Mouse (Mus musculus): ENCODE results near the gene Lingo2.
"Not testable (repeated sequence)": the region's sequence is repeated elsewhere in the genome, so short reads cannot be mapped to it uniquely, and the experiment has no call there.

Gene Lingo2

DNA sequence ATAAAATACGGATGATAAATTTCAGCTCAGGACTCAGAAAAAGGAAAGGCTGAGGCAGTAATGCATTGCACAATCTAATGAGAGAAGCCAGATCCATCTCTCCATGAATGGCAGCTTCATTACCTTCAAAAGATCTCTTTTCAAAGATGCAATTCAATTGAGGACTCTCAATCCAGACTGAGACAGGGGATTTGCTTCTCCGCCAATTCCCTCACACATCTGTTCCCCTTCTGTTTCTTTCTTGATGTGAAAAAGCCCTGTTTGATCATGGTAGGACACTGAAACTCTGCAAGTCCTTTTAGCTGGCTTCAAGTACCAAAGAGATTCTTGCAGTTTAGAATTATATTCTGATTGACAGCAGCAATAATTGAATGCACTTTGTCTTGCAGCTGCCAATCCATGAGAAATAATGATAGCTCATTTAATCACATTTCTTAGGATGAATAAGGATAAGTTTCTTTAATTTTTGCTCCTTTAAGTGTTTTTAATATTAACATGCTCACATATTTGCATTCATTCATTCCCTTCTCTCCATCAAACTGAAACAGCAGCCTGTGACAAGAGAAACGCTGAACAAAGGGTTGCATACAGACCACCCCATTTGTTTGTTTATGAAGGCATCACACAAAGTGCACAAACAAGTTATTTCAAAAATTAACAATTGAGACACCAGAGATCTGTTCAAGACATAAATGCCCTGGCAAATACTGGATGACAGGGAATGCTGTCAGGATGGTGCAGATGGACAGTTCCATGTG is 870.3 kb downstream of the Lingo2 start:
- DNase-seq (ENCODE audit: low spot score in 2 of 2): no peak

DNA sequence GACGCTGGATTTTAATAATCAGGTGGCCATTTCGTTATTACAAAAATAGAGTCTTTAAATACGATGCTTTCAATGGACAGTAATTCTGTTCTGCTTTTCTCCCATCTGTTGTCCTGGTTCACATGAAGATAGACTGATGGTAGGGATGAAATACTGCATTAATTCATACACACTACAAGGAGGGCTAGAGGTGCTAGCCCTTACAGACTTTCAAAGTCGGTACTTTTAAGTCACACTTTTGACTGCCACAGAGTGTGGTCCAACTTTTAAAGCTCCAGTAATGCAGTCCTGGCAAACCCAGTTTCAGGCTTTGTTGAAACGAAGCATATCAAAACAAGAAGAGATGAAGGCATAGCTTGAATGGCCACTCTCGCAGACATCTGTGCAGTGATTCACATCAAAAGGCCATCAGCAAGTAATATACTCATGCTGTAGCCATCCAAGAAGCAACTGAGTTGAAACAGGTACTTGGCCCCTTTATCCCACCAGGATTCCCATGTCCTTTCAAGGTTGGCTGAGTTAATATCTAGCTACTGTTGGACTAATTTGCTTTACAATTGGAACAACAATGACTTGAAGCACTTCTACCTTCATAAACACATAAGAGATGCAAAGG is 872.5 kb downstream of the Lingo2 start:
- no peak for DNase-seq (ENCODE audit: low spot score in 2 of 2)

- not testable (repeated sequence) for DNase-seq (ENCODE audit: low spot score in 2 of 2)
Measured at GRCm38 (mm10) chr4:36064701-36065100, 886.8 kb downstream of the Lingo2 start.

DNA sequence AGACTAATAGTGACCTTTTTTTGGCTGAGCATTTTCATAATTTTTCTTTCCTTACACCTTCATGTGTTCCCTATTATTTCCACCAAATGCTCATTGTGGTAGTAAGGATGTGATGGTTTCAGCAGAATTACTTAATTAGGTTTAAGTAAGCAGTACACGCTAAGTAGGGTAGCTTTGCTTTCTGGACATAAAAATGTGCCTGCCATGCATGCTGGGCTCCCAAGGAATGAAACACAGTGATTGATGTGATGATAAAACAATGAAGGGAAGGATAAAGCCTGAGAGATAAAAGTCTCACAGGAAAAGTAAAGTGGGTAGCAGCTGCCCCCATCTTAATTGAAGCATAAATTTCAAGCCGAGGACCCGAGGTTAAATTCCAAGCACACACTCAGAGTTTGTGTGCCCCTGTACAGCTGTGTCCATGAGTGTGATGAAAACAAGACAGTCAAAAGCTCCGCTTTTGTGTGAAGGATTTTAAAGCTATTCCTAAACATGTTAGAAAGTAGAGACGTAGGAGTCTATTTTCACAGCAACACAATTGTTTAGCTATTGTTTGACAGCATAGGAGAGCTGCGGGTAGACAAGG is 898.7 kb downstream of the Lingo2 start:
- DNase-seq (ENCODE audit: low spot score in 2 of 2): no peak

DNA sequence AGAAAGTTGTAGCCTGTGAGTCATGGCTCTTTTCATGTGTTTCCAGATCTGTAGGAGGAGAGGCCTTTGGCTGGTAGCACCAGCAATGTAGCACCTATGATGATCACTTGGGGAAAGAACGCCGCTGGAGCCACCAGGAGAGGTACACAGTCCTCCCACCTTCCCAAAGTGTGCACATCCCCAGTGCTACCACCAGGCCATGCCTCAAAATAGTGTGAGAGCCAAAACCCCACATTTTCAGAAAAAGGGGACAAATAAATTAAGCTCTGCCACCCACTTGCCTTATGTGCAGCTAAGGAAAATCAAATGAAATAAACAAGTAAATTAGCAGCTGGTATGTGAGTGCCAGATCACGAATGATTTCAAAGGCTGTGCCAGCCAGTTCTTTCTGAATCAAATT is 911.2 kb downstream of the Lingo2 start:
- no peak for DNase-seq (ENCODE audit: low spot score in 2 of 2)

DNA sequence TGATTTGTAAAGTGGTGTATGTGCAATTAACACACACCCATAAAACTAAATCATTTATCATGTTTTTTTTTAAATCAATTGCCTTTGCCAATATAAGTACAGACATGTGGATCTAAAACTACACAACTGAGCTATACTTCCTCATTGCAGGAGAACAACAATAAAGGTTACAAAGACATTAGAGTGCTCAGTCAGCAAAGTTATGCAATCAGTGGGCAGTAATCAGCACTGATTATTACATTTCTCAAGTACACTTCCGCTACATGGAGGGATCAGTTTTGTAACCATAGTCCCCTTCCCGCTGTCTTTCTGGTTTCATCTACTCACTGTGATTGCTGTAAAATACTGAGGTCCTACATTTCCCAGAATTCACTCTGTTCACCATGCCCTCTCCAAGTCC is 912.8 kb downstream of the Lingo2 start:
- DNase-seq (ENCODE audit: low spot score in 2 of 2): no peak

- DNase-seq (ENCODE audit: low spot score in 2 of 2): no peak
Measured at GRCm38 (mm10) chr4:36032039-36032438, 919.5 kb downstream of the Lingo2 start.

DNA sequence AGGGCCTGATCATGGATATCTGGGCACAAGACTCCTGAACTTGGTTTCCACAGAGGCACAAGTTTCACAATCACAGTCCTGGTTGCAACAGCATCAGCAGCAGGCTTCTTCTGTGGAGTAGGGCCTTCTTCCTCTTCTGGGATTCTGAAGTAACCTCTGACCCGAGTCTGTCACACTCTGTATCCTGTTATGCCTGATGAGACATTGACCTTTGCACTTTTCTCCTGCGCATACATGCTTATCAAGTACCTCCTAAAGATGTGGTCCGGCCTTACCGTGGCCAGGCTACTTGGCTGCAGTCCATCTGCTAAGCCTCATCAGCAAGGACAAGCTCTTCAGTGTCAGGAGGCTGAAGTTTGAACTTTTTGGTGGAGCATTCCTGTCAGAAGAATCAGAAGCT is 937.4 kb downstream of the Lingo2 start:
- no peak for DNase-seq (ENCODE audit: low spot score in 2 of 2)

- DNase-seq (ENCODE audit: low spot score in 2 of 2): no peak
Measured at GRCm38 (mm10) chr4:35992005-35992763, 959.4 kb downstream of the Lingo2 start.

- DNase-seq (ENCODE audit: low spot score in 2 of 2): no peak
Measured at GRCm38 (mm10) chr4:35986012-35986411, 965.5 kb downstream of the Lingo2 start.

DNA sequence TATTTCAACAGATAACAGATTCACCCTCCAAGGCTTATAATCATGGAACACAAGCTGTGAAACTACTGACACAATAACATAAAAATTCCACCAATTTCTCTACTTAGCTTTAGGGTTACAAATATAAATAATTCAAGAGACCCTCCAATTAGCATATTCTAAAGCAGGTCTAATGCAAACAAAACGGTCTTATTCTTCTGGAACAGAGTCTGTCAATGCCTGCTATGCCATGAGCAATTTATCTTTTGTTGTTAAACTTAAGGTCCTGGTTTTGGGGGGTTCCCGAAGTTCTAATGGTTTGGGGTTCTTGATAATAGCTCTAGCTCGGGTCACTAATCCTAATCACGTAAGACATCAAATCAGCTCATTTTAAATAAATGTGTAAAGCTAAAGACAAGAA is 988.0 kb downstream of the Lingo2 start:
- no peak for DNase-seq (ENCODE audit: low spot score in 2 of 2)

GRCm38 (mm10) chr4:35951894-35952293 is 999.7 kb downstream of the Lingo2 start:
- no peak for DNase-seq (ENCODE audit: low spot score in 2 of 2)

GRCm38 (mm10) chr4:35951251-35951650 is 1000.3 kb downstream of the Lingo2 start:
- DNase-seq (ENCODE audit: low spot score in 2 of 2): no peak

- no peak for DNase-seq (ENCODE audit: low spot score in 2 of 2)
Measured at GRCm38 (mm10) chr4:35934056-35934661, 1017.4 kb downstream of the Lingo2 start.

DNA sequence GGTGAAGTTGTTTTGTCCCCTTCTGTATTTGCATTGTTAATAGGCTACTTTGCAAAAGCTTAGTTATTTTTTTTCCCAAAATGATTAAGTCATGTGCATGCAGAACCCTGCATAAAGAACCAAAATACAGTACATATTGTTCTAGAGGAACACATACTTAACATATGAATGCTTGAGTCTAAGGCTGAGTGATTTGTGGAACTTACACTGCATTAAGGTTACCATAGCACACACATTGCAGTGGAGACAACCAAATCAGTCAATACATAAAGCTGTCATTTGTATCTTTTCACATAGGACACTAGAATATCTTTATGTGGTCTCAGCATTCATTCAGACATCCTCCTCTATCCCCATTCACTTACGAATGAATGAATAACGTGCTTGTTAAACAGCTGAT is 1023.8 kb downstream of the Lingo2 start:
- no peak for DNase-seq (ENCODE audit: low spot score in 2 of 2)

GRCm38 (mm10) chr4:35917453-35917852 is 1034.1 kb downstream of the Lingo2 start:
- no peak for DNase-seq (ENCODE audit: low spot score in 2 of 2)

DNA sequence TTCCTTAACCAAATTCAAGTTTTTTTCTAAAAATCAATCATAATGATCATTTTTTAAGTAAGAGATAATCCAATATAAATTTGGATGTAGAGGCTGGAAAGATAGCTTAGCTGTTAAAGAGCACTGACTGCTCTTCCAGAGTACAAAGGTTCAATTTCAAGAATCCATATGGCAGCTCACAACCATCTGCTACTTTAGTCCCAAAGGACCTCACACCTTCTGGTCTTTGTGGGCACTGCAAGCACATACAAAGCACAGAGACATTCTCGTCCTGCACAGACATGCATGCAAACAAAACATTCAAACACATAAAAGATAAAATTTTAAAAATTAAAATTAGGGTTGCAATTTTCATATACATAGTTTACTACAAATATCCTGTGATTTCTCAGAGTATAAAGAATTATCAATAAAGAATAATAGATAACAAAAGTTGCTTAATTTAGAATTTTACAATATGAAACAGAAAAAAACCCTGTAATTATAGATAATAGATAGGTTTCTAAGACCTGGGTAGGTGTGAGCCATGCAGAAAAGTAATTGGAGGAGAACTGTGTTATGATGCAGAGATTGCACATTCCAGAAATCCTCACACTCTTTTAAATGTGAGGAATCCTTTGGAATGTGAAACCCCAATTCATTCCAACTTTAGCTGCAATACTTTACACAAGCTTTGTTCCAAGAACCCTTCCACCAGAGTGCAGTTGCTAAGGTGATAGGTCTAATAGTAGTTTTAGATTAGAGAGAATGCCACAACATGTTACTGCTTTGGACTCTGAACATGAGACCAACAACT is 1053.6 kb downstream of the Lingo2 start:
- DNase-seq (ENCODE audit: low spot score in 2 of 2): no peak

- DNase-seq (ENCODE audit: low spot score in 2 of 2): no peak
Measured at GRCm38 (mm10) chr4:35885591-35886542, 1065.7 kb downstream of the Lingo2 start.

- no peak for DNase-seq (ENCODE audit: low spot score in 2 of 2)
Measured at GRCm38 (mm10) chr4:35884946-35885460, 1066.5 kb downstream of the Lingo2 start.

GRCm38 (mm10) chr4:35846518-35846917 is 1105.0 kb downstream of the Lingo2 start:
- no peak for DNase-seq (ENCODE audit: low spot score in 2 of 2)
